Mouse (Mus musculus) lung, adult 2 months (tissue): ENCODE data around the gene Pld6.
A peak's percentile ranks its signal among the peaks of the same experiment; 100 is the strongest.

Source experiments
- CTCF ChIP-seq: fragments of 200-500 bp; IDR thresholded peaks from 2 replicates; pipeline ENCODE4 v1.5.1; 2011; ENCODE audit warnings: mild to moderate bottlenecking, low read length, control low read depth; ENCODE audit not compliant: insufficient read depth
- POLR2A ChIP-seq: fragments of 200-500 bp; IDR thresholded peaks from 2 replicates; pipeline ENCODE4 v1.6.1; 2011; ENCODE audit warnings: low read depth, mild to moderate bottlenecking, control low read depth, low read length, borderline replicate concordance; ENCODE audit errors: extremely low read depth

DNA sequence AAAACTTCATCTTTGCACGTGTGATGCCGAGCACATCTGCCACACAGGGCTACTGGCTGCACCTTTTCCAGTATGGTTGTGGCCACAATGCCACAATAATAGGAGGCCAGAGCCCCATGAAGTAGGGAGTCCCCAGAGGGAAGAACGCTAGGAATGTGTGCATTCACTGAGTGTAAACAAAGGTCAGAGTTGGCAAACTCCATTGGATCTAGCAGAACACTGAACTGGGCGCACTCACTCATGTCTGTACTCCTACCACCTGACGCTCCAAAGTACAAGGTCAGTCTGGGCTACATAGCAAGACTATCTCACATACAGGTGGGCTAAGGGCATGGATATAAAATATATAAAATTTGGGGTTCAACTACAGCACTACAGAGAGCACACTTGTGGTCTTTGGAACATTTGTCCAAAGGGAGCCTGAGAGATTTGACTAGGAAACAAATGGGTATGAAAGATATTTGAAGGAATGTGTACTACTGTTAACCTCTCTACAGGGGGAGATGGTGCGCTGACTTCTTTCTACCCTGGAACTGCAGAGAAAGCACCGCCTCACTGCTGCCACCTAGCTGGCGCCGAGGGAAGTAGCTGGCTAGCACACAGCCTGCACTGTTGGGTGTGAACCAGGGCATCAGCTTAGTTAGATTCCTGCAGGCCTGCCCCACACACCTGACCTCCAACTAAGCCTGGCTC, 9.1 kb downstream of the Pld6 start:
- peak; percentile 97 for TF ChIP-seq CTCF
- no peak for TF ChIP-seq POLR2A
